Mouse (Mus musculus) testis, adult 2 months (tissue): ENCODE results near the gene Arhgap22.

ENCODE experiments used
- CTCF ChIP-seq: fragments of 200-500 bp; IDR thresholded peaks from 2 replicates; pipeline ENCODE4 v1.5.1; 2012; ENCODE audit warnings: low read depth, mild to moderate bottlenecking, inconsistent platforms, low read length, moderate library complexity; ENCODE audit not compliant: control insufficient read depth, insufficient read depth, insufficient replicate concordance
- POLR2A ChIP-seq: fragments of 200-500 bp; IDR thresholded peaks from 2 replicates; pipeline ENCODE4 v1.6.1; 2012; ENCODE audit warnings: low read depth, mild to moderate bottlenecking, inconsistent platforms, low read length, moderate library complexity; ENCODE audit not compliant: control insufficient read depth

DNA sequence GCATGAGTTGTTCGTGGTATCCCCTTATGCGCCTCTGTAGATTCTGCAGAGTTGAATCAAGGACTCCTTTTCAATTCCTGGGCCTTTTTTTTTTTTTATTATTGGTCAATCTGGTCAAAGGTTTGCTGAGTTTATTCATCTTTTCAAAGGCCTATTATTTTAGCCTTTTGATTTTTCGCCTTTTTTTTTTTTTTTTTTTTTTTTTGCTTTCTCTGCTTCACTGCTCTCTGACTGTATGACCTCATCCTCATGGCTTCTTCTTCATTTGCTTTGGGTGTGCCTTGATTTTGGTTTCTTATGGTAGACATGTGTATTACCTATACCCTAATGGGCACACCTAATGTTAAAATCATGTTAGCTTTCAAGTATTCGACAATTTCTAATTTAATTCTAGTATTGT lies 11.4 kb downstream of the Arhgap22 start:
- TF ChIP-seq CTCF (no peak), POLR2A (no peak)
